Mouse (Mus musculus) myocyte (in vitro differentiated cells): ENCODE data around the gene Vdr. TPM values are rescaled to one million over a fixed set of nuclear protein-coding genes. Genes with fewer than 3 reads are reported as not detected.

Experiments
- H3K27me3 ChIP-seq: one replicate; pipeline ENCODE4 v1.6.1; 2011; ENCODE audit not compliant: control insufficient read depth, insufficient read depth, insufficient read length
- H3K36me3 ChIP-seq: one replicate; pipeline ENCODE4 v1.6.1; 2011; ENCODE audit not compliant: control insufficient read depth, insufficient read depth
- H3K4me2 ChIP-seq: one replicate; pipeline ENCODE4 v1.6.1; 2011; ENCODE audit warnings: low read depth, control low read depth
- H3K4me3 ChIP-seq: one replicate; pipeline ENCODE4 v1.5.1; 2011; ENCODE audit warnings: mild to moderate bottlenecking, control low read depth, moderate library complexity
- H3K79me2 ChIP-seq: one replicate; pipeline ENCODE4 v1.6.1; 2011; ENCODE audit not compliant: control insufficient read depth, insufficient read depth
- H3ac ChIP-seq: one replicate; pipeline ENCODE4 v1.6.1; 2011; ENCODE audit not compliant: control insufficient read depth, insufficient read length
- CEBPB ChIP-seq: IDR thresholded peaks from 2 replicates; pipeline ENCODE4 v1.6.1; 2011; ENCODE audit warnings: mild to moderate bottlenecking, moderate library complexity; ENCODE audit not compliant: poor library complexity, insufficient read depth, severe bottlenecking
- E2F4 ChIP-seq: IDR thresholded peaks from one replicate; pipeline ENCODE4 v1.6.1; 2011; ENCODE audit warnings: mild to moderate bottlenecking, control low read depth, moderate library complexity; ENCODE audit not compliant: insufficient read depth
- MAX ChIP-seq: IDR thresholded peaks from one replicate; pipeline ENCODE4 v1.6.1; 2011; ENCODE audit warnings: low read depth, mild to moderate bottlenecking, control low read depth
- MYOD1 ChIP-seq, 3 experiments: IDR thresholded peaks; one replicate each; pipeline ENCODE4 v1.6.1; 2011; ENCODE audit warnings: control low read depth in 2 of 3, low read depth in 2 of 3, mild to moderate bottlenecking in 2 of 3, moderate library complexity in 1 of 3; ENCODE audit not compliant: insufficient read length in 2 of 3, control insufficient read depth in 1 of 3
- MYOG ChIP-seq, 3 experiments: IDR thresholded peaks; one replicate each; pipeline ENCODE4 v1.6.1; 2011; ENCODE audit warnings: control low read depth in 2 of 3, low read depth in 2 of 3, mild to moderate bottlenecking in 2 of 3; ENCODE audit not compliant: insufficient read length in 2 of 3, control insufficient read depth in 1 of 3, insufficient read depth in 1 of 3
- POLR2A ChIP-seq: IDR thresholded peaks from one replicate; pipeline ENCODE4 v1.6.1; 2011; ENCODE audit warnings: low read depth, mild to moderate bottlenecking, control low read depth, moderate library complexity; ENCODE audit not compliant: insufficient read length
- POLR2AphosphoS2 ChIP-seq: IDR thresholded peaks from one replicate; pipeline ENCODE4 v1.6.1; 2011; ENCODE audit warnings: low read depth, control low read depth; ENCODE audit not compliant: insufficient read length
- REST ChIP-seq: IDR thresholded peaks from one replicate; pipeline ENCODE4 v1.6.1; 2011; ENCODE audit warnings: mild to moderate bottlenecking, control low read depth, moderate library complexity; ENCODE audit not compliant: insufficient read depth, insufficient read length
- SRF ChIP-seq: IDR thresholded peaks from one replicate; pipeline ENCODE4 v1.6.1; 2011; ENCODE audit warnings: low read depth; ENCODE audit not compliant: control insufficient read depth, insufficient read length
- TCF12 ChIP-seq: IDR thresholded peaks from one replicate; pipeline ENCODE4 v1.6.1; 2011; ENCODE audit warnings: mild to moderate bottlenecking, control low read depth; ENCODE audit not compliant: poor library complexity, insufficient read depth, severe bottlenecking
- TCF3 ChIP-seq: IDR thresholded peaks from one replicate; pipeline ENCODE4 v1.6.1; 2011; ENCODE audit warnings: low read depth, control low read depth; ENCODE audit not compliant: insufficient read length
- USF1 ChIP-seq: IDR thresholded peaks from one replicate; pipeline ENCODE4 v1.6.1; 2011; ENCODE audit warnings: low read depth, mild to moderate bottlenecking, control low read depth, moderate library complexity
- polyA plus RNA-seq: library from polyadenylated mRNA; unstranded; fragments of >200 nt; fragmentation: generic; extraction: Trizol; gene quantifications from one replicate; pipeline ENCODE4 v1.2.1, GENCODE M21; 2012; ENCODE audit warnings: missing spikeins

Gene Vdr
- polyA plus RNA-seq, 1 experiment: 9.8 TPM

- Histone ChIP-seq H3K4me2 (peak overlapping the region; percentile 36), H3ac (no peak overlapping the region), H3K4me3 (no peak overlapping the region), H3K79me2 (no peaks in the 10 kb centered on the region), H3K27me3 (no peaks in the 10 kb centered on the region), H3K36me3 (no peaks in the 10 kb centered on the region)
- TF ChIP-seq E2F4: no peak
- no peak for TF ChIP-seq USF1
- no peak for TF ChIP-seq TCF3
- TF ChIP-seq MAX: no peak
- no peak for TF ChIP-seq POLR2A
- no peak for TF ChIP-seq SRF
- TF ChIP-seq MYOD1 (IDR thresholded peaks at IDR 0.05; ENCODE audit: control insufficient read depth in 1 of 3, insufficient read length in 2 of 3, low read depth in 2 of 3): peak in 2 of 3 experiments; percentile 27 to 43
- TF ChIP-seq CEBPB: no peak
- TF ChIP-seq POLR2AphosphoS2: no peak
Measured at GRCm38 (mm10) chr15:97922421-97922820, 12.0 kb upstream of the Vdr start.

- TF ChIP-seq SRF (no peak), TCF3 (no peak), POLR2AphosphoS2 (no peak), MYOD1 (IDR thresholded peaks at IDR 0.05; ENCODE audit: control insufficient read depth in 1 of 3, insufficient read length in 2 of 3, low read depth in 2 of 3) (no peak), POLR2A (no peak), CEBPB (no peak), E2F4 (no peak), MAX (no peak), TCF12 (no peak), USF1 (no peak), REST (no peak), MYOG (IDR thresholded peaks at IDR 0.05; ENCODE audit: control insufficient read depth in 1 of 3, insufficient read depth in 1 of 3, insufficient read length in 2 of 3, low read depth in 2 of 3) (no peak)
- no peak overlapping the region for H3ac ChIP-seq
- no peaks in the 10 kb centered on the region for H3K36me3 ChIP-seq
- no peaks in the 10 kb centered on the region for H3K27me3 ChIP-seq
- no peaks in the 10 kb centered on the region for H3K79me2 ChIP-seq
- H3K4me2 ChIP-seq: no peak overlapping the region
- no peak overlapping the region for H3K4me3 ChIP-seq
Measured at GRCm38 (mm10) chr15:97921796-97922195, 11.4 kb upstream of the Vdr start.

- Histone ChIP-seq H3K4me2 (no peak overlapping the region), H3K79me2 (no peaks in the 10 kb centered on the region), H3ac (no peak overlapping the region), H3K4me3 (no peak overlapping the region), H3K27me3 (no peaks in the 10 kb centered on the region), H3K36me3 (no peaks in the 10 kb centered on the region)
- TF ChIP-seq SRF (no peak), USF1 (no peak), REST (no peak), MYOD1 (IDR thresholded peaks at IDR 0.05; ENCODE audit: control insufficient read depth in 1 of 3, insufficient read length in 2 of 3, low read depth in 2 of 3) (no peak), MYOG (IDR thresholded peaks at IDR 0.05; ENCODE audit: control insufficient read depth in 1 of 3, insufficient read depth in 1 of 3, insufficient read length in 2 of 3, low read depth in 2 of 3) (no peak), E2F4 (no peak), MAX (no peak), POLR2AphosphoS2 (no peak), TCF3 (no peak), POLR2A (no peak), TCF12 (no peak), CEBPB (no peak)
Measured at GRCm38 (mm10) chr15:97920306-97920705, 9.9 kb upstream of the Vdr start.

DNA sequence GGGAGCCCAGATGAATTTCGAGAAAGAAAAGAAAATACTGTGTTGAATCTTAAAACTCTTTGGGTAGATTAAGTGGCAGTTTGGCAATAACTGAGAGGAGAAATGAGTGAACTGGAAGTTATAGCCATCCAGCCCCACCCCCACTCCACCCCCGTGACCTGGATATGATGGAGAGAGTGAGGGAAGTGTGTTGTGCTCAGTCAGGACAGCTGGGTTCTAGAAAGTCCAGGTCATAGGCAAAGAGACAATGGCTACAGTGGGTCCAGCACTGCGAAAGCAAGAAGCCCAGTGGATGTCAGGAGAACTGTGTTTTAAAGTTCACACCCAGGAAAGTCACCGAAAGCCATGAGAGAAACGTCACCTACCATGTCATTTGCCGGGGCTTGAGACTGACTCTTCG, 8.8 kb upstream of the Vdr start:
- TF ChIP-seq REST (no peak), MYOG (IDR thresholded peaks at IDR 0.05; ENCODE audit: control insufficient read depth in 1 of 3, insufficient read depth in 1 of 3, insufficient read length in 2 of 3, low read depth in 2 of 3) (no peak), CEBPB (no peak), TCF12 (no peak), POLR2A (no peak), E2F4 (no peak), USF1 (no peak), MYOD1 (IDR thresholded peaks at IDR 0.05; ENCODE audit: control insufficient read depth in 1 of 3, insufficient read length in 2 of 3, low read depth in 2 of 3) (no peak), POLR2AphosphoS2 (no peak), TCF3 (no peak), SRF (no peak), MAX (no peak)
- H3K36me3 ChIP-seq: no peaks in the 10 kb centered on the region
- H3ac ChIP-seq: no peak overlapping the region
- H3K79me2 ChIP-seq: no peaks in the 10 kb centered on the region
- H3K4me2 ChIP-seq: no peak overlapping the region
- H3K4me3 ChIP-seq: no peak overlapping the region
- no peaks in the 10 kb centered on the region for H3K27me3 ChIP-seq

DNA sequence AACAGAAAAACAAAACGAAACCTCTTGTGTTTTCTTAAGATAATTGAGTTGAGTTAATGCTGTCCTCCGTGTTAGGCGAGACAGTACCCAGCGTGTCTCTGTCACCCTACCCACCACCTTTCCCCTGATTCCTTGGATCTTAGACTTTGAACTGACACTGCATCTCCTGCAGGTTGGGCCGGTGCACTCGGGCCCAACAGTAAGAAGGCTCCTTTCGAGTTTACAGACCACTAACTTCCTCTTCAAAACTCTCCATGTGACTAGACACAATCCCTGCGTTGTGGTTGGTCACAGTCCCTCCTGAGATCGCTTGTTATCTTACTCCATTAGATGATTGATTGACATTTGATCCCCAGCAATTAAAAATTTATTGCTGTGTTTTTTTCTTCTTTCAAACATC, 7.6 kb upstream of the Vdr start:
- Histone ChIP-seq H3K79me2 (no peaks in the 10 kb centered on the region), H3K4me3 (no peak overlapping the region), H3ac (no peak overlapping the region), H3K27me3 (no peaks in the 10 kb centered on the region), H3K4me2 (no peak overlapping the region), H3K36me3 (no peaks in the 10 kb centered on the region)
- TF ChIP-seq SRF (no peak), POLR2A (no peak), MYOG (IDR thresholded peaks at IDR 0.05; ENCODE audit: control insufficient read depth in 1 of 3, insufficient read depth in 1 of 3, insufficient read length in 2 of 3, low read depth in 2 of 3) (no peak), REST (no peak), TCF3 (no peak), TCF12 (no peak), USF1 (no peak), POLR2AphosphoS2 (no peak), CEBPB (no peak), MAX (no peak), E2F4 (no peak), MYOD1 (IDR thresholded peaks at IDR 0.05; ENCODE audit: control insufficient read depth in 1 of 3, insufficient read length in 2 of 3, low read depth in 2 of 3) (no peak)
